Mouse (Mus musculus) urinary bladder, postnatal 14 days (tissue): ENCODE measurements around the gene Tatdn3.

Experiments used
- DNase-seq: peaks from one replicate; pipeline ENCODE4 v3.0.0; 2021; ENCODE audit warnings: low spot score

The Tatdn3 gene

GRCm38 (mm10) chr1:191062781-191063485 is at the start of gene Tatdn3, which contains the start of gene Nsl1:
TSS of gene Tatdn3 (minus strand) at chr1:191062932.
TSS of gene Nsl1 (plus strand) at chr1:191063012.
- DNase-seq = peak; percentile 90

- no peak for DNase-seq
Observed at GRCm38 (mm10) chr1:191111146-191111545, 48.4 kb upstream of the Tatdn3 start.

- DNase-seq = no peak
Observed at GRCm38 (mm10) chr1:191109907-191110306, 47.2 kb upstream of the Tatdn3 start.

GRCm38 (mm10) chr1:191107306-191107705 is 44.6 kb upstream of the Tatdn3 start:
- no peak for DNase-seq

- DNase-seq = no peak
Observed at GRCm38 (mm10) chr1:191105246-191105645, 42.5 kb upstream of the Tatdn3 start.

GRCm38 (mm10) chr1:191102730-191103370 is 40.1 kb upstream of the Tatdn3 start:
- DNase-seq = no peak

GRCm38 (mm10) chr1:191099772-191100291 is 37.1 kb upstream of the Tatdn3 start:
- no peak for DNase-seq

GRCm38 (mm10) chr1:191099114-191099513 is 36.4 kb upstream of the Tatdn3 start:
- no peak for DNase-seq

GRCm38 (mm10) chr1:191097802-191098747 is 35.3 kb upstream of the Tatdn3 start, which contains the start of gene Batf3:
TSS of gene Batf3 (plus strand) at chr1:191097847.
- DNase-seq = peak; percentile 40

- peak; percentile 27 for DNase-seq
Observed at GRCm38 (mm10) chr1:191096871-191097681, 34.3 kb upstream of the Tatdn3 start.

- peak; percentile 14 for DNase-seq
Observed at GRCm38 (mm10) chr1:191095019-191095418, 32.3 kb upstream of the Tatdn3 start.

- no peak for DNase-seq
Observed at GRCm38 (mm10) chr1:191093578-191093977, 30.8 kb upstream of the Tatdn3 start.

- no peak for DNase-seq
Observed at GRCm38 (mm10) chr1:191092050-191092449, 29.3 kb upstream of the Tatdn3 start.

GRCm38 (mm10) chr1:191089355-191089754 is 26.6 kb upstream of the Tatdn3 start:
- DNase-seq = no peak

- no peak for DNase-seq
Observed at GRCm38 (mm10) chr1:191087955-191088354, 25.2 kb upstream of the Tatdn3 start.

GRCm38 (mm10) chr1:191086960-191087359 is 24.2 kb upstream of the Tatdn3 start:
- DNase-seq = no peak

- DNase-seq = no peak
Observed at GRCm38 (mm10) chr1:191086304-191086878, 23.7 kb upstream of the Tatdn3 start.

- no peak for DNase-seq
Observed at GRCm38 (mm10) chr1:191085597-191085996, 22.9 kb upstream of the Tatdn3 start.

- DNase-seq = peak; percentile 70
Observed at GRCm38 (mm10) chr1:191084951-191085559, 22.3 kb upstream of the Tatdn3 start.

GRCm38 (mm10) chr1:191083230-191083629 is 20.5 kb upstream of the Tatdn3 start:
- DNase-seq = no peak
